Mouse (Mus musculus): Measurements from ENCODE around the gene Sema4c. TPM values are rescaled to one million over a fixed set of nuclear protein-coding genes. Genes with fewer than 3 reads are reported as not detected.

Sema4c gene
- total RNA-seq, 2 experiments from 2014 or later, result 21.6 to 24.6 TPM

GRCm38 (mm10) chr1:36580384-36581207 is 22.4 kb upstream of the Sema4c start:
- peak; percentile 56 to 69 for DNase-seq (ENCODE audit: low spot score in 2 of 2)

- DNase-seq (ENCODE audit: low spot score in 2 of 2), result peak; percentile 20 to 26
These were observed 21.8 kb upstream of the Sema4c start for GRCm38 (mm10) chr1:36579974-36580383.

- no peak for DNase-seq (ENCODE audit: low spot score in 2 of 2)
These were observed 19.0 kb upstream of the Sema4c start for GRCm38 (mm10) chr1:36576991-36577675.

GRCm38 (mm10) chr1:36575347-36575746 is 17.2 kb upstream of the Sema4c start:
- no peak for DNase-seq (ENCODE audit: low spot score in 2 of 2)

GRCm38 (mm10) chr1:36574196-36574955 is 16.2 kb upstream of the Sema4c start:
- no peak for DNase-seq (ENCODE audit: low spot score in 2 of 2)

GRCm38 (mm10) chr1:36573524-36573923 is 15.4 kb upstream of the Sema4c start:
- DNase-seq (ENCODE audit: low spot score in 2 of 2), result no peak

- DNase-seq (ENCODE audit: low spot score in 2 of 2), result no peak
These were observed 14.6 kb upstream of the Sema4c start for GRCm38 (mm10) chr1:36572709-36573108.

- no peak for DNase-seq (ENCODE audit: low spot score in 2 of 2)
These were observed 14.1 kb upstream of the Sema4c start for GRCm38 (mm10) chr1:36572140-36572700.

GRCm38 (mm10) chr1:36571627-36572026 is 13.5 kb upstream of the Sema4c start:
- DNase-seq (ENCODE audit: low spot score in 2 of 2), result no peak

GRCm38 (mm10) chr1:36570320-36570719 is 12.2 kb upstream of the Sema4c start:
- no peak for DNase-seq (ENCODE audit: low spot score in 2 of 2)

- DNase-seq (ENCODE audit: low spot score in 2 of 2), result no peak
These were observed 11.6 kb upstream of the Sema4c start for GRCm38 (mm10) chr1:36569694-36570276.

- no peak for DNase-seq (ENCODE audit: low spot score in 2 of 2)
These were observed 10.6 kb upstream of the Sema4c start for GRCm38 (mm10) chr1:36568776-36569175.

GRCm38 (mm10) chr1:36567818-36568603 is 9.9 kb upstream of the Sema4c start:
- DNase-seq (ENCODE audit: low spot score in 2 of 2), result no peak

- no peak for DNase-seq (ENCODE audit: low spot score in 2 of 2)
These were observed 8.3 kb upstream of the Sema4c start for GRCm38 (mm10) chr1:36566425-36566824.

GRCm38 (mm10) chr1:36564101-36564500 is 6.0 kb upstream of the Sema4c start:
- DNase-seq (ENCODE audit: low spot score in 2 of 2), result no peak

- no peak for DNase-seq (ENCODE audit: low spot score in 2 of 2)
These were observed 5.5 kb upstream of the Sema4c start for GRCm38 (mm10) chr1:36563632-36564031.

GRCm38 (mm10) chr1:36563197-36563596 is 5.0 kb upstream of the Sema4c start:
- DNase-seq (ENCODE audit: low spot score in 2 of 2), result no peak

- no peak for DNase-seq (ENCODE audit: low spot score in 2 of 2)
These were observed 4.2 kb upstream of the Sema4c start for GRCm38 (mm10) chr1:36562388-36562787.

GRCm38 (mm10) chr1:36560903-36561302 is 2.8 kb upstream of the Sema4c start:
- DNase-seq (ENCODE audit: low spot score in 2 of 2), result no peak

- no peak for DNase-seq (ENCODE audit: low spot score in 2 of 2)
These were observed 1.7 kb upstream of the Sema4c start for GRCm38 (mm10) chr1:36559888-36560287.

All from layer of hippocampus, postnatal 10 days (tissue).